Mouse (Mus musculus): ENCODE measurements around the gene Cep152. TPM values are rescaled to one million over a fixed set of nuclear protein-coding genes. Genes with fewer than 3 reads are reported as not detected.

Gene Cep152
- polyA plus RNA-seq, 1 experiment from 2014 or later, result 4.2 TPM

DNA sequence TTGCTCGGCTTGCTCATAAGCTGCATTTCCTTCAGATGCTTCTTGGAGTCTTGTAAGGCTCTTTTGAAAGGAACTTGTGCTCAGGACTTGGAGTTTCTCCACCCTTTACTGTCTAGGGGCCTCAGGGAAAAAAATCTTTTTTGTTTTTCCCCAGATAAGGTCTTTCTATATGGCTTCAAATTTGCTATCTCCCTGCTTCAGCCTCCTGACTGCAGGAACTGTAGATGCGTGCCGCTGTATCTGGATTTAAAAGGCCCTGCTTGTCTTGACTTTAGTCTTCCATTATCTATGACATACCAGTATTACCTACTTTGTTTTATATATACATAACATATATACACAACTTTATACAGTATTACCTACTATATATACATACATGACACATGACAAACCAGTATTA is 37.6 kb upstream of the Cep152 start:
- Histone ChIP-seq H3K36me3 (ENCODE audit: control insufficient read depth, insufficient read depth) (no peaks in the 10 kb centered on the region), H3K9ac (ENCODE audit: low read length) (no peak overlapping the region), H3K4me2 (ENCODE audit: low read depth, low read length) (no peak overlapping the region), H3K9me3 (replicated peaks; ENCODE audit: control insufficient read depth, low read length) (no peaks in the 10 kb centered on the region), H3K4me1 (ENCODE audit: control insufficient read depth, insufficient read depth, low read length) (0 out of 2 replicates have a peak, but pooled peaks cover 7% of the 10 kb centered on the region), H3K27ac (ENCODE audit: low read length) (no peak overlapping the region), H3K27me3 (ENCODE audit: control insufficient read depth, insufficient read depth, low read length) (no peaks in the 10 kb centered on the region), H3K4me3 (ENCODE audit: low read length) (no peak overlapping the region)
- no peak for ATAC-seq (replicated peaks; ENCODE audit: extremely low read depth, insufficient read depth, low FRiP score)
- WGBS, result 77% methylated on average over 3 of the region's 3 CpGs

GRCm38 (mm10) chr2:125661156-125661555 is 36.2 kb upstream of the Cep152 start:
- Histone ChIP-seq H3K36me3 (ENCODE audit: control insufficient read depth, insufficient read depth) (no peaks in the 10 kb centered on the region), H3K9me3 (replicated peaks; ENCODE audit: control insufficient read depth, low read length) (no peaks in the 10 kb centered on the region), H3K27ac (ENCODE audit: low read length) (no peak overlapping the region), H3K4me1 (ENCODE audit: control insufficient read depth, insufficient read depth, low read length) (0 out of 2 replicates have a peak, but pooled peaks cover 2% of the 10 kb centered on the region), H3K4me3 (ENCODE audit: low read length) (peak overlapping the region; percentile 49; the same call in 1 of the 2 replicates), H3K4me2 (ENCODE audit: low read depth, low read length) (peak overlapping the region; percentile 74), H3K9ac (ENCODE audit: low read length) (peak overlapping the region; percentile 63; the same call in 1 of the 2 replicates), H3K27me3 (ENCODE audit: control insufficient read depth, insufficient read depth, low read length) (no peaks in the 10 kb centered on the region)
- no peak for ATAC-seq (replicated peaks; ENCODE audit: extremely low read depth, insufficient read depth, low FRiP score)
- 69% methylated on average over 4 of the region's 4 CpGs for WGBS

DNA sequence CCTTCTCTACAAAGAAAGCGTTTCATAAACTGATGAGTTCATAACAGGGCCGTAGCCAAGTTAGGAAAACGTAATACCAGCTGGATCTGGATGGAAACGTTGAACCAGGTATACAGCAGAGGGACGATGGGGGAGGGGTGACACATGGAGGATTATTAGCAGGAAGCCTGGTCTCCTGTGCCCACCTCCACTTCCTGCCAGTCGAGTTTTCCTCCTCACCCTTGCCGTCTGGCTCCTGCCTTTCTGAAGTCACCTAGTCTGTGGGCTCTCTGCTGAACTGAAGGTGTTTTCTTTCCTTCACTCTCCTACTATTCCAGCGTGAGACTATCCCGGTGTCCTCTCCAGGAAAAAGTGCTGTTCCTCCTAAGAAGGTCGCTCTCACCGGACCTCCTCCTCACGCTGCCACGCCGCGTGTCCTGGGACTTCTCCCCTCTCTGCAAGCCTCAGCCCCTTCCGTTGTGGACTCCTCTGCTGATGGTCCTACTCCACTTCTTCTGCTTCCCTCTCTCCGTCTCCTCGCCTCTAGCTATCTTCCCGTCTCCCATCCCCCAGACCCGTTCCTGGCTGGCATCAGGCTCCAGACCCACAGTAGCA is 35.7 kb upstream of the Cep152 start:
- 0 out of 2 replicates have a peak, but pooled peaks have one; percentile 54 for ATAC-seq (replicated peaks; ENCODE audit: extremely low read depth, insufficient read depth, low FRiP score)
- Histone ChIP-seq H3K9ac (ENCODE audit: low read length) (peak overlapping the region; percentile 63), H3K36me3 (ENCODE audit: control insufficient read depth, insufficient read depth) (no peaks in the 10 kb centered on the region), H3K27me3 (ENCODE audit: control insufficient read depth, insufficient read depth, low read length) (no peaks in the 10 kb centered on the region), H3K4me2 (ENCODE audit: low read depth, low read length) (peak overlapping the region; percentile 74), H3K27ac (ENCODE audit: low read length) (no peak overlapping the region), H3K4me1 (ENCODE audit: control insufficient read depth, insufficient read depth, low read length) (0 out of 2 replicates have a peak, but pooled peaks cover 2% of the 10 kb centered on the region), H3K9me3 (replicated peaks; ENCODE audit: control insufficient read depth, low read length) (no peaks in the 10 kb centered on the region), H3K4me3 (ENCODE audit: low read length) (peak overlapping the region; percentile 49)
- WGBS, result 26% methylated on average over 20 of the region's 20 CpGs

DNA sequence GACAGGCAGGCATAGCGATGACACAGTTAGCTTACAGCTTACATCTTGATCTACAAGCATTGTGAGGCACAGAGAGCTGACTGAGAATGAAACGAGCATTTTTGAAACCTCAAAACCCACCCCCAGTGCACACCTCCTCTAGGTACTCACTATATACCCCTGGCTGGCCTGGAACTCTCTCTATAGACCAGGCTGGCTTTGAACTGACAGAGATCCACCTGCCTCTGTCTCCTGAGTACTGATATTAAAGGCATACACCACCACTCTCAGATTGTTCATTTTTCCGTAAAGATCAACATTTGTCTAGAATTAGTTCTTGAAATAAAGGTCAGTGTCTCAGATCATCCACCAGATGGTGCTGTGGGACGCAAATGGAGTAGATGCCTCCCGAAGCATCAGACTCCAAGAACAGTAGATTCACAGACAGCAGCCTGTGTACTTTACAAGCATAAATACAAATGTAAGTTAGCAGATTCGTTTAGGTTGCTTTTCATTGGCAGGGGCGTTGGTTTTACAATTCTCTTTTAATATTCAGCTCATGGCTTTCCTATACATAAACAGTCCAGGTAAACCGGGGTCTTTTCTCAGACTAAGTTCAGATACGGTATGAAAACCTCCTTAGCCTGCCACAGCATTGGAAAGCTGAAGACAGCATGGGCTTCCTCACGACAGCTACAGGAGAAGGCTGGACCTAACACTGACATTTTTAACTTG is 35.1 kb upstream of the Cep152 start:
- Histone ChIP-seq H3K36me3 (ENCODE audit: control insufficient read depth, insufficient read depth) (no peaks in the 10 kb centered on the region), H3K27ac (ENCODE audit: low read length) (no peak overlapping the region), H3K27me3 (ENCODE audit: control insufficient read depth, insufficient read depth, low read length) (no peaks in the 10 kb centered on the region), H3K4me2 (ENCODE audit: low read depth, low read length) (peak overlapping the region; percentile 74), H3K4me1 (ENCODE audit: control insufficient read depth, insufficient read depth, low read length) (0 out of 2 replicates have a peak, but pooled peaks cover 2% of the 10 kb centered on the region), H3K4me3 (ENCODE audit: low read length) (peak overlapping the region; percentile 49), H3K9ac (ENCODE audit: low read length) (peak overlapping the region; percentile 63), H3K9me3 (replicated peaks; ENCODE audit: control insufficient read depth, low read length) (no peaks in the 10 kb centered on the region)
- ATAC-seq (replicated peaks; ENCODE audit: extremely low read depth, insufficient read depth, low FRiP score), result peak; percentile 63
- WGBS, result 11% methylated on average over 10 of the region's 10 CpGs

GRCm38 (mm10) chr2:125655391-125655790 is 30.5 kb upstream of the Cep152 start:
- Histone ChIP-seq H3K9ac (ENCODE audit: low read length) (no peak overlapping the region), H3K4me2 (ENCODE audit: low read depth, low read length) (no peak overlapping the region), H3K36me3 (ENCODE audit: control insufficient read depth, insufficient read depth) (no peaks in the 10 kb centered on the region), H3K9me3 (replicated peaks; ENCODE audit: control insufficient read depth, low read length) (no peaks in the 10 kb centered on the region), H3K4me3 (ENCODE audit: low read length) (no peak overlapping the region), H3K4me1 (ENCODE audit: control insufficient read depth, insufficient read depth, low read length) (no peaks in the 10 kb centered on the region), H3K27ac (ENCODE audit: low read length) (no peak overlapping the region), H3K27me3 (ENCODE audit: control insufficient read depth, insufficient read depth, low read length) (no peaks in the 10 kb centered on the region)
- WGBS, result 86% methylated on average over 9 of the region's 9 CpGs
- ATAC-seq (replicated peaks; ENCODE audit: extremely low read depth, insufficient read depth, low FRiP score), result no peak

GRCm38 (mm10) chr2:125653286-125653685 is 28.4 kb upstream of the Cep152 start:
- Histone ChIP-seq H3K27me3 (ENCODE audit: control insufficient read depth, insufficient read depth, low read length) (no peaks in the 10 kb centered on the region), H3K36me3 (ENCODE audit: control insufficient read depth, insufficient read depth) (no peaks in the 10 kb centered on the region), H3K4me3 (ENCODE audit: low read length) (no peak overlapping the region), H3K27ac (ENCODE audit: low read length) (no peak overlapping the region), H3K9me3 (replicated peaks; ENCODE audit: control insufficient read depth, low read length) (no peaks in the 10 kb centered on the region), H3K4me2 (ENCODE audit: low read depth, low read length) (no peak overlapping the region), H3K4me1 (ENCODE audit: control insufficient read depth, insufficient read depth, low read length) (no peaks in the 10 kb centered on the region), H3K9ac (ENCODE audit: low read length) (no peak overlapping the region)
- ATAC-seq (replicated peaks; ENCODE audit: extremely low read depth, insufficient read depth, low FRiP score), result no peak
- 93% methylated on average over 2 of the region's 2 CpGs for WGBS

- no peak overlapping the region for H3K9ac ChIP-seq (ENCODE audit: low read length)
- H3K36me3 ChIP-seq (ENCODE audit: control insufficient read depth, insufficient read depth), result no peaks in the 10 kb centered on the region
- no peaks in the 10 kb centered on the region for H3K4me1 ChIP-seq (ENCODE audit: control insufficient read depth, insufficient read depth, low read length)
- no peak for ATAC-seq (replicated peaks; ENCODE audit: extremely low read depth, insufficient read depth, low FRiP score)
- no peaks in the 10 kb centered on the region for H3K27me3 ChIP-seq (ENCODE audit: control insufficient read depth, insufficient read depth, low read length)
- H3K9me3 ChIP-seq (replicated peaks; ENCODE audit: control insufficient read depth, low read length), result no peaks in the 10 kb centered on the region
- no peak overlapping the region for H3K27ac ChIP-seq (ENCODE audit: low read length)
- no peak overlapping the region for H3K4me2 ChIP-seq (ENCODE audit: low read depth, low read length)
- 76% methylated on average over 8 of the region's 8 CpGs for WGBS
- no peak overlapping the region for H3K4me3 ChIP-seq (ENCODE audit: low read length)
These were observed 26.6 kb upstream of the Cep152 start for GRCm38 (mm10) chr2:125651563-125651962.

GRCm38 (mm10) chr2:125650742-125651352 is 25.9 kb upstream of the Cep152 start:
- Histone ChIP-seq H3K4me2 (ENCODE audit: low read depth, low read length) (no peak overlapping the region), H3K4me1 (ENCODE audit: control insufficient read depth, insufficient read depth, low read length) (no peaks in the 10 kb centered on the region), H3K9ac (ENCODE audit: low read length) (no peak overlapping the region), H3K4me3 (ENCODE audit: low read length) (no peak overlapping the region), H3K27ac (ENCODE audit: low read length) (no peak overlapping the region), H3K36me3 (ENCODE audit: control insufficient read depth, insufficient read depth) (no peaks in the 10 kb centered on the region), H3K9me3 (replicated peaks; ENCODE audit: control insufficient read depth, low read length) (no peaks in the 10 kb centered on the region), H3K27me3 (ENCODE audit: control insufficient read depth, insufficient read depth, low read length) (no peaks in the 10 kb centered on the region)
- ATAC-seq (replicated peaks; ENCODE audit: extremely low read depth, insufficient read depth, low FRiP score), result no peak
- 84% methylated on average over 14 of the region's 14 CpGs for WGBS

DNA sequence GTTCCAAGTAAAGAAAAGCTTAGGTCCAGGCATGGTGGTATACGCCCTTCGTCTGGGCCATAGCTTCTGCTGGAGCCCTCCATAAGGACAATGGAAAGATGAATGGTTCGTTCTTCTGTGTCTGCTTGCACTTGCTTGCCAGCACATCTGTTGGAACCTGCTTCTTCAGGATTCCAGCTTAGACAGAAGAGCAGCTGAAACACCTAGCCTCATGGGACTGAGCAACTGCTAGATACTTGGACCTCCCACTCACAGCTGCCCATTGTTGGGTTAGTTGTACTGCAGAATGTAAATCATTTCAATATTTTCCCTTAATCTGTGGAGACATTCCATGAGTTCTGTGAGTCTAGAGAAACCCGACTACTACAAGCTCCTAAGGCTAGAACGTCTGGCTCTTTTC is 25.1 kb upstream of the Cep152 start:
- 89% methylated on average over 5 of the region's 5 CpGs for WGBS
- no peak for ATAC-seq (replicated peaks; ENCODE audit: extremely low read depth, insufficient read depth, low FRiP score)
- no peaks in the 10 kb centered on the region for H3K4me1 ChIP-seq (ENCODE audit: control insufficient read depth, insufficient read depth, low read length)

More for the DNA sequence above, 25.1 kb upstream of the Cep152 start:
- H3K9me3 ChIP-seq (replicated peaks; ENCODE audit: control insufficient read depth, low read length), result no peaks in the 10 kb centered on the region
- H3K36me3 ChIP-seq (ENCODE audit: control insufficient read depth, insufficient read depth), result no peaks in the 10 kb centered on the region
- no peak overlapping the region for H3K9ac ChIP-seq (ENCODE audit: low read length)
- no peak overlapping the region for H3K27ac ChIP-seq (ENCODE audit: low read length)
- no peak overlapping the region for H3K4me2 ChIP-seq (ENCODE audit: low read depth, low read length)
- H3K4me3 ChIP-seq (ENCODE audit: low read length), result no peak overlapping the region
- H3K27me3 ChIP-seq (ENCODE audit: control insufficient read depth, insufficient read depth, low read length), result no peaks in the 10 kb centered on the region

All from heart, embryonic 16.5 days (tissue).